In genomic region chr1:180725704-180726179, GRCm38 (mm10) we compare ENCODE assay signal across 8 mouse cellular contexts. TPM values are rescaled to one million over a fixed set of nuclear protein-coding genes. Genes with fewer than 3 reads are reported as not detected.
DNase-seq lines count a peak whose midpoint lies in the region; ATAC-seq lines count a peak whose summit lies in the region.

Acbd3 (plus strand) TSS chr1:180726043.

- H3K27me3 ChIP-seq in forebrain, embryonic 11.5 days (ENCODE audit: control insufficient read depth, insufficient read depth, low read length): no peaks in the 10 kb centered on the region
- H3K27me3 ChIP-seq in heart, embryonic 16.5 days (ENCODE audit: control insufficient read depth, insufficient read depth, low read length): no peaks in the 10 kb centered on the region
- no peaks in the 10 kb centered on the region for H3K27me3 ChIP-seq in liver, embryonic 15.5 days
- no peaks in the 10 kb centered on the region for H3K27me3 ChIP-seq in neural tube, embryonic 12.5 days (replicated peaks)

- ATAC-seq in forebrain, embryonic 11.5 days (replicated peaks; ENCODE audit: low FRiP score): peak; percentile 94
- ATAC-seq in heart, embryonic 16.5 days (replicated peaks; ENCODE audit: extremely low read depth, insufficient read depth, low FRiP score): peak; percentile 94
- peak; percentile 88 for ATAC-seq in liver, embryonic 15.5 days (ENCODE audit: insufficient read depth)
- peak; percentile 95 for ATAC-seq in neural tube, embryonic 12.5 days (ENCODE audit: low FRiP score, low read depth)

- H3K9me3 ChIP-seq in forebrain, embryonic 11.5 days (ENCODE audit: control insufficient read depth, low read length): no peaks in the 10 kb centered on the region
- H3K9me3 ChIP-seq in heart, embryonic 16.5 days (replicated peaks; ENCODE audit: control insufficient read depth, low read length): no peaks in the 10 kb centered on the region
- no peaks in the 10 kb centered on the region for H3K9me3 ChIP-seq in liver, embryonic 15.5 days (replicated peaks)
- H3K9me3 ChIP-seq in neural tube, embryonic 12.5 days: no peaks in the 10 kb centered on the region

- peak within 1 kb of the TSS; percentile 98 for H3K4me3 ChIP-seq in forebrain, embryonic 11.5 days (ENCODE audit: low read depth, low read length)
- peak within 1 kb of the TSS; percentile 86 for H3K4me3 ChIP-seq in heart, embryonic 16.5 days (ENCODE audit: low read length)
- peak within 1 kb of the TSS; percentile 100 for H3K4me3 ChIP-seq in liver, embryonic 15.5 days (replicated peaks)
- peak within 1 kb of the TSS; percentile 99 for H3K4me3 ChIP-seq in neural tube, embryonic 12.5 days

- peak within 1 kb of the TSS; percentile 76 for H3K4me2 ChIP-seq in forebrain, embryonic 11.5 days (ENCODE audit: low read depth, low read length, severe bottlenecking)
- peak within 1 kb of the TSS; percentile 91 for H3K4me2 ChIP-seq in heart, embryonic 16.5 days (ENCODE audit: low read depth, low read length)
- H3K4me2 ChIP-seq in liver, embryonic 15.5 days: peak within 1 kb of the TSS; percentile 87
- peak within 1 kb of the TSS; percentile 81 for H3K4me2 ChIP-seq in neural tube, embryonic 12.5 days (replicated peaks)

- peak; percentile 82 to 83 for DNase-seq in CD8-positive naive resting alpha-beta T cell, adult 2 months (ENCODE audit: low read depth in 2 of 2, low spot score in 2 of 2)
- peak; percentile 85 for DNase-seq in c-Kit-positive CD71-negative TER-119-negative erythroid progenitor cells, embryonic 14.5 days (ENCODE audit: low read depth)
- DNase-seq in forebrain, embryonic 11.5 days (ENCODE audit: low spot score): peak; percentile 96
- peak; percentile 93 to 96 for DNase-seq in kidney, postnatal 36 days
- DNase-seq in telencephalon, adult 2 months (ENCODE audit: low read depth, low spot score): peak; percentile 81

- WGBS in forebrain, embryonic 11.5 days: under 1% methylated on average over 47 of the region's 52 CpGs
- whole genome bisulfite sequencing in heart, embryonic 16.5 days: 0% methylated on average over 52 of the region's 52 CpGs
- WGBS in liver, embryonic 15.5 days (ENCODE audit: insufficient replicate concordance): under 1% methylated on average over 52 of the region's 52 CpGs
- under 1% methylated on average over 52 of the region's 52 CpGs for WGBS in neural tube, embryonic 12.5 days

- no peaks in the 10 kb centered on the region for H3K36me3 ChIP-seq in forebrain, embryonic 11.5 days (ENCODE audit: control insufficient read depth, insufficient read depth, low read length)
- H3K36me3 ChIP-seq in heart, embryonic 16.5 days (ENCODE audit: control insufficient read depth, insufficient read depth): no peaks in the 10 kb centered on the region
- H3K36me3 ChIP-seq in liver, embryonic 15.5 days (replicated peaks): no peaks in the 10 kb centered on the region
- no peaks in the 10 kb centered on the region for H3K36me3 ChIP-seq in neural tube, embryonic 12.5 days

- H3K27ac ChIP-seq in forebrain, embryonic 11.5 days (ENCODE audit: low read depth, low read length): peak within 1 kb of the TSS; percentile 68
- H3K27ac ChIP-seq in heart, embryonic 16.5 days (ENCODE audit: low read length): peak within 1 kb of the TSS; percentile 94
- peak within 1 kb of the TSS; percentile 93 for H3K27ac ChIP-seq in liver, embryonic 15.5 days (replicated peaks)
- peak within 1 kb of the TSS; percentile 86 for H3K27ac ChIP-seq in neural tube, embryonic 12.5 days

- H3K9ac ChIP-seq in forebrain, embryonic 11.5 days (ENCODE audit: low read length): peak within 1 kb of the TSS; percentile 96
- H3K9ac ChIP-seq in heart, embryonic 16.5 days (ENCODE audit: low read length): peak within 1 kb of the TSS; percentile 99
- peak within 1 kb of the TSS; percentile 94 for H3K9ac ChIP-seq in liver, embryonic 15.5 days
- H3K9ac ChIP-seq in neural tube, embryonic 12.5 days: peak within 1 kb of the TSS; percentile 97

- H3K4me1 ChIP-seq in forebrain, embryonic 11.5 days (replicated peaks; ENCODE audit: control insufficient read depth, insufficient read depth, low read length): peaks cover 6% of the 10 kb centered on the region; the same call in 1 of the 2 replicates
- peaks cover 31% of the 10 kb centered on the region for H3K4me1 ChIP-seq in heart, embryonic 16.5 days (ENCODE audit: control insufficient read depth, insufficient read depth, low read length)
- peaks cover 88% of the 10 kb centered on the region for H3K4me1 ChIP-seq in liver, embryonic 15.5 days (replicated peaks)
- peaks cover 21% of the 10 kb centered on the region for H3K4me1 ChIP-seq in neural tube, embryonic 12.5 days

RNA-seq across cellular contexts. Expression of gene Acbd3, which starts in this region (rescaled TPM):
- polyA plus RNA-seq in forebrain, embryonic 11.5 days (2014; fragmentation: Nextera tagmentation; extraction: Ambion mirVana): 21.6 and 22.8 TPM in 2 replicates
- polyA plus RNA-seq in heart, embryonic 16.5 days (2015; fragmentation: Nextera tagmentation; extraction: Ambion mirVana): 18.3 and 19.2 TPM in 2 replicates
- polyA plus RNA-seq in liver, embryonic 15.5 days (2015; fragmentation: Nextera tagmentation; extraction: Ambion mirVana): 7.6 and 8.3 TPM in 2 replicates
- polyA plus RNA-seq in neural tube, embryonic 12.5 days (2016; fragmentation: Nextera tagmentation; extraction: Ambion mirVana): 27.9 and 31.0 TPM in 2 replicates

Comparison
In these comparisons a context has a peak if more than half of its experiments do, and no peak if none do; other contexts are left out.
1. Peak in every context shown above with its lines: DNase-seq, ATAC-seq, H3K4me3 ChIP-seq and H3K27ac ChIP-seq.